Mouse (Mus musculus) thymus, adult 2 months (tissue): ENCODE measurements around the gene Os9. TPM values are rescaled to one million over a fixed set of nuclear protein-coding genes. Genes with fewer than 3 reads are reported as not detected.
"Not testable (repeated sequence)": the region's sequence is repeated elsewhere in the genome, so short reads cannot be mapped to it uniquely, and the experiment has no call there.

Source experiments
- DNase-seq: peaks from one replicate; pipeline ENCODE4 v3.0.0; 2021
- H3K27ac ChIP-seq: fragments of 200-500 bp; 2 replicates; pipeline ENCODE4 v1.5.1; 2012; ENCODE audit warnings: low read length, control low read depth; ENCODE audit not compliant: control insufficient read depth, insufficient read depth
- H3K27me3 ChIP-seq: fragments of 200-500 bp; 2 replicates; pipeline ENCODE4 v1.6.1; 2012; ENCODE audit warnings: mild to moderate bottlenecking, low read length, moderate library complexity, mixed read lengths; ENCODE audit not compliant: control insufficient read depth, insufficient read depth
- H3K36me3 ChIP-seq: fragments of 200-500 bp; 2 replicates; pipeline ENCODE4 v1.6.1; 2012; ENCODE audit warnings: mild to moderate bottlenecking, low read length, moderate library complexity; ENCODE audit not compliant: control insufficient read depth, insufficient read depth
- H3K4me1 ChIP-seq: fragments of 200-500 bp; replicated peaks from 2 replicates; pipeline ENCODE4 v1.6.1; 2012; ENCODE audit warnings: low read length; ENCODE audit not compliant: control insufficient read depth, insufficient read depth
- H3K4me3 ChIP-seq: fragments of 200-500 bp; 2 replicates; pipeline ENCODE4 v1.5.1; 2012; ENCODE audit warnings: mild to moderate bottlenecking, low read length, control low read depth, moderate library complexity; ENCODE audit not compliant: control insufficient read depth, insufficient read depth
- CTCF ChIP-seq: fragments of 200-500 bp; IDR thresholded peaks from 2 replicates; pipeline ENCODE4 v1.5.1; 2012; ENCODE audit warnings: mild to moderate bottlenecking, control low read depth, low read length, moderate library complexity, borderline replicate concordance; ENCODE audit not compliant: control insufficient read depth, poor library complexity, insufficient read depth; ENCODE audit errors: extremely low read depth
- POLR2A ChIP-seq: fragments of 200-500 bp; IDR thresholded peaks from 2 replicates; pipeline ENCODE4 v1.6.1; 2012; ENCODE audit warnings: mild to moderate bottlenecking, low read length, control low read depth, moderate library complexity; ENCODE audit not compliant: control insufficient read depth, poor library complexity, insufficient read depth; ENCODE audit errors: extremely low read depth
- WGBS: fragments of 180-500 bp; shearing (Covaris S2); methylation state at CpG from one replicate; pipeline ENCODE4 v1.1.7; 2018; 5-methylcytosine and 5-hydroxymethylcytosine counted together
- polyA plus RNA-seq: library from polyadenylated mRNA; depleted of rRNA; stranded (reverse); fragments of >200 nt; gene quantifications from 2 replicates; pipeline ENCODE4 v1.2.3, GENCODE M21; 2012

The Os9 gene
- polyA plus RNA-seq, 1 experiment, result 106 TPM

DNA sequence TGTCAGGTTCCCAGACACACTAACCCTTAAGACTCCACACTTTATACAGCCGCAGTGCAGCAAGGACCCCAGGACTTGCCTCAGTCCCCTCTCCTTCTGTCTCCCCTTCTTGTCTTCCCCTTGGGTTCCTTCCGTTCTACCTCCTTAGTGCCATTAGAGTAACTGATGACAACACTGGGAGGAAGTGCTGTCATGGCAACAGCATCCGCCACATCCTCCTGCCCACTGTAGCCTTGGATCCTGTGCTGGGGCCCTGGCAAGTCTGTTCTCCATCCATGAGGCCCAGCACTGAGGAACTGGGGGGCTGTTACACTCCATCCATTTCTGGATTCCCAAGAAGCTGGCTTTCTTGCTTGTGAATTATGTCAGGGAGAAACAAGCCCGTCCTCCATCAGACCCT lies 44.8 kb downstream of the Os9 start:
- 11% methylated on average over 4 of the region's 4 CpGs for WGBS
- Histone ChIP-seq H3K4me3 (peak overlapping the region; percentile 80), H3K36me3 (peaks cover 9% of the 10 kb centered on the region; the same call in 1 of the 2 replicates), H3K27me3 (no peaks in the 10 kb centered on the region), H3K4me1 (peaks cover 22% of the 10 kb centered on the region), H3K27ac (peak overlapping the region; percentile 73; the same call in 1 of the 2 replicates)
- TF ChIP-seq POLR2A (no peak), CTCF (no peak)
- peak; percentile 72 for DNase-seq

DNA sequence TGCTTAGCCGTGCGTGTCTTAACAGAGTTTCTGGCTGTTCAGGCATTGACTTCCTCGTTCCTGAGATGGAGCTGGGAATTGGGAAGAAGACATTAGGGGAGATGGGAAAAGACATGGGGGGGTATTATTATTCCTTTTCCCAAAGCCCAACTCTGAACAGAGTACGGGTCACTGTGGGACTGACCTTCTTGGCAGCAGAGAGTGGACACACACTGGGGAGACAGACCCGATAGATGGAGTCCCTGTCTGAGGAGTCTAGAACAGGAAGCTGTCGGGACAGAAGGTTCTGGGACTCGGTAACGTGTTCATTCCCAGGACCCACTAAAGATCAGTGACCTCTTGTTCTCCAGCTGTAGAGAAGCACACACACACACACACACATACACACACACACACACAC lies 45.3 kb downstream of the Os9 start:
- H3K36me3 ChIP-seq, result peaks cover 9% of the 10 kb centered on the region; the same call in 1 of the 2 replicates
- H3K27ac ChIP-seq, result peak overlapping the region; percentile 73
- H3K4me3 ChIP-seq, result peak overlapping the region; percentile 80
- 3% methylated on average over 8 of the region's 8 CpGs for WGBS
- no peaks in the 10 kb centered on the region for H3K27me3 ChIP-seq
- no peak for DNase-seq
- TF ChIP-seq POLR2A (no peak), CTCF (no peak)
- H3K4me1 ChIP-seq, result peaks cover 24% of the 10 kb centered on the region

GRCm38 (mm10) chr10:127075080-127075479 lies 45.9 kb downstream of the Os9 start, which contains the start of gene Agap2:
Gene Agap2, plus strand, starts transcription at chr10:127075284.
- H3K27ac ChIP-seq, result peak within 1 kb of the TSS; percentile 73
- H3K4me3 ChIP-seq, result peak within 1 kb of the TSS; percentile 80
- no peaks in the 10 kb centered on the region for H3K27me3 ChIP-seq
- TF ChIP-seq CTCF (peak; percentile 80; the same call in 1 of the 2 replicates), POLR2A (peak; percentile 77)
- 7% methylated on average over 9 of the region's 9 CpGs for WGBS
- peak; percentile 90 for DNase-seq
- H3K4me1 ChIP-seq, result peaks cover 29% of the 10 kb centered on the region
- peaks cover 6% of the 10 kb centered on the region; the same call in 1 of the 2 replicates for H3K36me3 ChIP-seq

GRCm38 (mm10) chr10:127073981-127074380 lies 47.0 kb downstream of the Os9 start:
- peaks cover 40% of the 10 kb centered on the region for H3K4me1 ChIP-seq
- H3K36me3 ChIP-seq, result no peaks in the 10 kb centered on the region
- no peak overlapping the region for H3K27ac ChIP-seq
- 96% methylated on average over 1 of the region's 1 CpGs for WGBS
- no peak for DNase-seq
- H3K27me3 ChIP-seq, result no peaks in the 10 kb centered on the region
- no peak for TF ChIP-seq CTCF
- TF ChIP-seq POLR2A, result no peak
- no peak overlapping the region for H3K4me3 ChIP-seq

GRCm38 (mm10) chr10:127072969-127073368 lies 48.0 kb downstream of the Os9 start:
- not testable (repeated sequence) for H3K27me3 ChIP-seq, H3K36me3 ChIP-seq, H3K27ac ChIP-seq, DNase-seq, H3K4me3 ChIP-seq
- 95% methylated on average over 2 of the region's 2 CpGs for WGBS
- peaks cover 35% of the 10 kb centered on the region for H3K4me1 ChIP-seq

DNA sequence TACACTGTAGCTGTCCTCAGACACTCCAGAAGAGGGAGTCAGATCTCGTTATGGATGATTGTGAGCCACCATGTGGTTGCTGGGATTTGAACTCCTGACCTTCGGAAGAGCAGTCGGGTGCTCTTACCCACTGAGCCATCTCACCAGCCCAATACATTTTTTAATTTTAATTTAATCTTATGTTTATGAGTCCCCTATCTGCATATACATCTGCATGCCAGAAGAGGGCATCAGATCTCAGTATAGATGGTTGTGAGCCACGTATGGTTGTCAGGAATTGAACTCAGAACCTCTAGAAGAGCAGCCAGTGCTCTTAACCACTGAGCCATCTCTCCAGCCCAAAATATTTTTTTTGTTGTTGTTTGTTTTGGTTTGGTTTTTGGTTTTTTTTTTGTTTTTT lies 48.7 kb downstream of the Os9 start:
- H3K4me3 ChIP-seq, DNase-seq, H3K27me3 ChIP-seq, H3K27ac ChIP-seq, H3K36me3 ChIP-seq: not testable (repeated sequence)
- 78% methylated on average over 4 of the region's 4 CpGs for WGBS
- peaks cover 30% of the 10 kb centered on the region for H3K4me1 ChIP-seq

DNA sequence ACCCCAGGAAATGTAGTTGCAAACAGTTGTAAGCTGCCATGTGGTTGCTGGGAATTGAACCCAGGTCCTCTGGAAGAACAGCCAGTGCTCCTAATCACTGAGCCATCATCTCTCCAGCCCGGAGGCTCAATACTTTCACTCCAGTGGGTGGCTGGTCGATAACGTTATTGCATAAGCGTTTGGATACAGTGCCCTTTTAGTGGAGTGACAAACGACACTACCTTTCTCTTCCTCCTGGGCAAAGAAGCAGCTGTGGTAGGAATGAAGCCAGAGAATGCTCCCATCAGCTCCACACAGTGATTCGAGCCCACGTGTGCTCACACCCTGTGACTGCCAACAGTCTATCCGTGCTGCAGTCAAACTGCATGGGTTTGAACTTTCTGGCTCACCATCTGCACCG lies 49.7 kb downstream of the Os9 start:
- peaks cover 23% of the 10 kb centered on the region for H3K4me1 ChIP-seq
- DNase-seq, result no peak
- 81% methylated on average over 9 of the region's 9 CpGs for WGBS
- H3K36me3 ChIP-seq, result peaks cover 4% of the 10 kb centered on the region; the same call in 1 of the 2 replicates
- no peak overlapping the region for H3K27ac ChIP-seq
- no peak overlapping the region for H3K4me3 ChIP-seq
- no peak for TF ChIP-seq POLR2A
- TF ChIP-seq CTCF, result no peak
- no peaks in the 10 kb centered on the region for H3K27me3 ChIP-seq
